Mouse (Mus musculus): ENCODE data around the gene Cyp4f18. TPM values are rescaled to one million over a fixed set of nuclear protein-coding genes. Genes with fewer than 3 reads are reported as not detected.

The Cyp4f18 gene
- polyA plus RNA-seq, 1 experiment: not detected

DNA sequence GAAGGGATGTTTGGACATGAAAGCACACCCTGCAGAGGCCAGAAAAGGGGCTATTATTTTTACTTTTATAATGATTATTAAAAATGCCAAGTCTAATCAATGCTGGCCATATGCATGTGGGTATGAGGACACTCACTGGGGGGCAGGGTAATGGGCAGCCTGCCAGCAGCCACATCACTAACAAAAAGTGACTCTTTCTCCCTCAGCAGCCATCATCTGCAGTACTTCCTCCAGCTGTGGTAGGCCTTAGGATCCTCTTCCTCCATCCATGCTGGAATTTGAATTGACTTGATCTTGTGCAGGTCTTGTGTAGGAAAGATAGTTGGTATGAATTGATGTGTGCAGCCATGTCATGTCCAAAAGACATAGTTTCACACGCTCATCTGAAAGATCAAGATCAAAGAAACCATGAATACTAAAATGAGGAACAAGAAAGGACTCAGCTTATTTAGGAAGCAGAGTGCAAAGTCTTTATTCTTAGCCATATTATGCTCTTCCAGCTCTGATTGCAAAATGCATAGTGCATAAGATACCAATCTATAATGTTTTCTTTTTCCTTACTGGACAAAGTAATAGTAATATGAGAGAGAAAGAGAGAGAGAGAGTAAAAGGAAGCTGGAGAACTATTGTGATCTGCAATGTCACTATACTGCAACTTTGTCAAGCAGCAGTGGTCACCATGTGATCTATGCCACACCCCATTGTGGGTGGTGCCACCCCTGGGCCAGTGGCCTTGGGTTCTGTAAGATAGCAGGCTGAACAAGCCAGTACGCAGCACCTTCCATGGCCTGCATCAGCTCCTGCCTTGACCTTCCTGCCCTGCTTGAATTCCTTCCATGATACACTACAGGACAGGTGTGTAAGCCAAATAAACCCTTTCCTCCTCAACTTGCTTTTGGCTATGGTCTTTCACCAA is 68.9 kb downstream of the Cyp4f18 start:
- no peaks in the 10 kb centered on the region for H3K4me1 ChIP-seq (ENCODE audit: control insufficient read depth, insufficient read depth, low read length)
- no peak overlapping the region for H3K27ac ChIP-seq (ENCODE audit: insufficient read depth, low read depth, low read length)
- H3K4me3 ChIP-seq (ENCODE audit: insufficient read depth, low read depth, low read length): no peak overlapping the region
- TF ChIP-seq CTCF (IDR thresholded peaks at IDR 0.05; ENCODE audit: insufficient read depth, low read depth, low read length) (no peak), POLR2A (IDR thresholded peaks at IDR 0.05; ENCODE audit: insufficient read depth, low read depth, low read length) (no peak)
- WGBS: 85% methylated on average over 2 of the region's 2 CpGs

Other genes starting within 250 kb of the Cyp4f18 start
- not detected in 2 replicates for gene Zfp709, start 127.6 kb downstream of the Cyp4f18 start, polyA plus RNA-seq (2012; ENCODE audit: insufficient read depth, insufficient read length, low replicate concordance, missing spikeins)
- not detected in 2 replicates for gene Zfp882, start 101.0 kb downstream of the Cyp4f18 start, polyA plus RNA-seq (2012; ENCODE audit: insufficient read depth, insufficient read length, low replicate concordance, missing spikeins)
- gene Zfp617, start 101.0 kb downstream of the Cyp4f18 start, polyA plus RNA-seq (2012; ENCODE audit: insufficient read depth, insufficient read length, low replicate concordance, missing spikeins): not detected in 2 replicates
- not detected in 2 replicates for gene Zfp961, start 58.6 kb downstream of the Cyp4f18 start, polyA plus RNA-seq (2012; ENCODE audit: insufficient read depth, insufficient read length, low replicate concordance, missing spikeins)
- not detected in 2 replicates for gene Olfr372, start 31.6 kb upstream of the Cyp4f18 start, polyA plus RNA-seq (2012; ENCODE audit: insufficient read depth, insufficient read length, low replicate concordance, missing spikeins)
- not detected in 2 replicates for gene Olfr373, start 73.6 kb upstream of the Cyp4f18 start, polyA plus RNA-seq (2012; ENCODE audit: insufficient read depth, insufficient read length, low replicate concordance, missing spikeins)
- not detected in 2 replicates for gene Olfr374, start 97.4 kb upstream of the Cyp4f18 start, polyA plus RNA-seq (2012; ENCODE audit: insufficient read depth, insufficient read length, low replicate concordance, missing spikeins)
- gene Tpm4, start 125.3 kb upstream of the Cyp4f18 start, polyA plus RNA-seq (2012; ENCODE audit: insufficient read depth, insufficient read length, low replicate concordance, missing spikeins): not detected in 2 replicates
- gene Rab8a, start 151.6 kb upstream of the Cyp4f18 start, polyA plus RNA-seq (2012; ENCODE audit: insufficient read depth, insufficient read length, low replicate concordance, missing spikeins): not detected in 2 replicates
- gene Hsh2d, start 180.0 kb upstream of the Cyp4f18 start, polyA plus RNA-seq (2012; ENCODE audit: insufficient read depth, insufficient read length, low replicate concordance, missing spikeins): not detected in 2 replicates
- gene Cib3, start 203.2 kb upstream of the Cyp4f18 start, polyA plus RNA-seq (2012; ENCODE audit: insufficient read depth, insufficient read length, low replicate concordance, missing spikeins): not detected in 2 replicates
- gene Gm11034, start 204.0 kb upstream of the Cyp4f18 start, polyA plus RNA-seq (2012; ENCODE audit: insufficient read depth, insufficient read length, low replicate concordance, missing spikeins): not detected in 2 replicates
- 119 TPM in 1 of 2 replicates, not detected in the other for gene Fam32a, start 210.1 kb upstream of the Cyp4f18 start, polyA plus RNA-seq (2012; ENCODE audit: insufficient read depth, insufficient read length, low replicate concordance, missing spikeins)
- gene Ap1m1, start 230.4 kb upstream of the Cyp4f18 start, polyA plus RNA-seq (2012; ENCODE audit: insufficient read depth, insufficient read length, low replicate concordance, missing spikeins): not detected in 2 replicates

Measured in olfactory bulb, adult 2 months (tissue).